Mouse (Mus musculus): Measurements from ENCODE around the gene Adamts12.

Adamts12 gene

DNA sequence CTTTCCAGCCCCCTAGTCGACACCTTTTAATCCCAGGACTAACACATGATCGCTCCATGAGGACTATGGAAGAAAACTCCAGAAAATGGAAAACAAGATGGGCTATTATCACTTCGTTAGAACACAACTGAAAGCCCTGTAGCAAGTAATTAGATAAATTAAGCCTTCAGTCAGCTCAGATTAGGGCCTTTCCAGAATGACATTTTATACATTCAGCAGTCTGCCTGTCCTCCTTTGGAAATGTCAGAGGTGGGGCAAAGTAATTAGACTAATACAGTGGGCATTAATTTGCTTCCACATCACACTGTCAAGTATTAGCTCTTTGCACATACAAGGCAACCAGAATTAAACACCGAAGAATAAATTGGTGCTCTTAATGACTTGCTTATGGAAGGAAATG, 233.4 kb downstream of the Adamts12 start:
- no peak for DNase-seq (ENCODE audit: low spot score)

DNA sequence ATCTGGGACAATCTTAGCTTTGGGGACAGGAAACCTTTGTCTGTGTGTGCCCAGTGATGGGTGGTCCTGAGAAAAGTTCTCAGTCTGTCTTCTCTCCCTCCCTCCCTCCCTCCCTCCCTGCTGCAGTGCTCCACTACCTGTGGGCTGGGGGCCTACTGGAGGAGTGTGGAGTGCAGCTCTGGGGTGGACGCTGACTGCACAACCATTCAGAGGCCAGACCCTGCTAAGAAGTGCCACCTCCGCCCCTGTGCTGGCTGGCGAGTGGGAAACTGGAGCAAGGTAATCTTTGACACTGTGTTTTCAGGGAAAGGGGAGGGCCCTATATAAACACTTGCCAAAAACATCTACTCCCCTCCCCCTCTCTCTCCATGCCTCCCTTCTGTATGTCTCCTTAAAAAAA, 252.5 kb downstream of the Adamts12 start:
- no peak for DNase-seq (ENCODE audit: low spot score)

- peak; percentile 40 for DNase-seq (ENCODE audit: low spot score)
Measured at GRCm38 (mm10) chr15:11320481-11320880, 255.9 kb downstream of the Adamts12 start.

- no peak for DNase-seq (ENCODE audit: low spot score)
Measured at GRCm38 (mm10) chr15:11339467-11340180, 275.0 kb downstream of the Adamts12 start.

GRCm38 (mm10) chr15:11355865-11356264, 291.3 kb downstream of the Adamts12 start:
- no peak for DNase-seq (ENCODE audit: low spot score)

- DNase-seq (ENCODE audit: low spot score): no peak
Measured at GRCm38 (mm10) chr15:11357501-11357900, 292.9 kb downstream of the Adamts12 start.

DNA sequence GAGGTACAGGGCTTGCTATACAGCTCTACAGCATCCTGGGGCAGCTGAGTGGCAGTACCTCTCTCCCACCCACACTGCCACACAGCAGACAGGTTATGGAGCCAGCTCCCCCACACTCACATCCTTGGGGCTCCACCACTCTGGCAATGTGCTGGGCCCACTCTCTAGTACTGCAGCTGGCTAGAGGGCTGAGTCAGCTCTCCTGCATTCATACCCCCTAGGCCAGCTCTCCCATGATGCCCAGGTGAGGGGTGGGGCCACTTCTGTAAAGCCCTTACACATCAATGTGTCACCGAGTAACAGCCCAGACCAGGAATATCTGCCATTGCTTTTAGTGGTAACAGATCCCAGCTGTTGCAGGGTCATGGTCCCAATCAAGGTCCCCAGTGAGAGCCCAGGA, 296.3 kb downstream of the Adamts12 start:
- DNase-seq (ENCODE audit: low spot score): no peak

DNA sequence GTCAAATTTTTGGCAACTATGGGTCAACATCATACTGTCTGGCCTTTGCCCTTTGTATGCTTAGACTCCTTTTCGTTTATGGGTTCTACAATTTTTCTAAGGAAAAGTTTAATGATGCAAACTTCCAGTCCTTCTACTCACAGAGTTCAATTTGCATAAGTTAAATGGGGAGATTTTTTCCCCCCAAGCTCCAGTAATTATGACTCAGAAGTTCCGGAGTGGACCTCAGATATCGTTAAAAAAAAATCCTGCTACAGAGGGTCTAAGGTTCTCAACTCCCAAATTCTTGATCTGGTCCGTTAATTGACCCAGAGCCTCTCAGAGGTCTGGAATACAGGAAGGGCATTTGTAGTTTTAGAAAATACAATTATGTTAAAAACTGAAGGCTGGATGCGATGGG, 297.2 kb downstream of the Adamts12 start:
- DNase-seq (ENCODE audit: low spot score): no peak

GRCm38 (mm10) chr15:11364112-11364511, 299.5 kb downstream of the Adamts12 start:
- no peak for DNase-seq (ENCODE audit: low spot score)

GRCm38 (mm10) chr15:11364795-11365194, 300.2 kb downstream of the Adamts12 start:
- DNase-seq (ENCODE audit: low spot score): peak; percentile 6

GRCm38 (mm10) chr15:11369572-11369971, 305.0 kb downstream of the Adamts12 start:
- no peak for DNase-seq (ENCODE audit: low spot score)

DNA sequence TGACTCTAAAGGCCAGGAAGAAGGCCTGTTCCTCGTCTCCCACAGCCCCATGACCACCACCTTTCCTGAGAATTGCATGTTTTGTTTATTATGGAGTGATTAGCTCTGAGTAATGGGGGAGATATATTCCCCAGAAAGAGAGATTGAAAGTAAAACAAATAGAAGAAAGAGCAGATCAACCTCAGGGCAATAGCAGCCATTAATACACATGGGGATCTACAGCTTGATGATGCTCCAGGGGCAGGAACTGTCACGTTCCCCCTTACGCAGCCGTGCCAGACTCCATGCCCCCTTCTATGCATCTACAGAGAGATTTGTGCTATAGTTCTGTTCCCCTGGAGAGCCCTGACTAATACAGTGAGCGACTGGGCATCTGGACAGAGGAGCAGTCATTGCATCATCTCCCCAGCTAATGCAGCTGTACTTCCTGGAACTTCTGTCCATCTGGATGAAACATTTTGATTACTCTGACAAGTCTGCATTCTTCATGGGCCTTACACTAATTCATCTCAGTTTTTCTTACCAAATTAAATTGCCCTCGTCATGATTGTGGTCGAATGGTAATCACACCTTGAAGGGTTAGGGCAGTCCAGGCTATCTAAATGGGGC, 306.0 kb downstream of the Adamts12 start:
- no peak for DNase-seq (ENCODE audit: low spot score)

GRCm38 (mm10) chr15:11379431-11380086, 315.0 kb downstream of the Adamts12 start:
- no peak for DNase-seq (ENCODE audit: low spot score)

DNA sequence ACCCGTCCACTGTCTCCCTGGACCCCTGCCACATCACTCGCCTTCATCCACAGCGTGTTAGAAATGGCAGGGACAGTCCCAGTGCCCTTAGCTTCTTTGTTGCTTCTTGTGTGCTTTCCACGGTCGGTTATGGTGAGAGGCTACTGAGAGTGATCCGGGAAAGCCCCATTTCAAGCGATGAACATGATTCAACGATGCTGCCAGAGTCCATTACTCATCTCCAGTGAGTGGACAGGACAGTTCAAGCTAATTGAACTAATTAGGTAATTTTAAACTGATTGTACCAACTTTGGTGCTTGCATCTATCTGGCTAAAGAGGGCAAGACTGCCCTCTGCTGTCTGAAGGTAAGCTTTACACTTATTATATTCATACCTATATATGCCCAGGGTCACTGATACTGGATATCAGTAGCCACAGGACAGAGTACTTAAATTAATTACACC, 315.5 kb downstream of the Adamts12 start:
- DNase-seq (ENCODE audit: low spot score): peak; percentile 11

- DNase-seq (ENCODE audit: low spot score): no peak
Measured at GRCm38 (mm10) chr15:11380616-11381015, 316.0 kb downstream of the Adamts12 start.

- DNase-seq (ENCODE audit: low spot score): no peak
Measured at GRCm38 (mm10) chr15:11382585-11382984, 318.0 kb downstream of the Adamts12 start.

- DNase-seq (ENCODE audit: low spot score): no peak
Measured at GRCm38 (mm10) chr15:11383796-11384195, 319.2 kb downstream of the Adamts12 start.

GRCm38 (mm10) chr15:11392903-11393302, 328.3 kb downstream of the Adamts12 start:
- no peak for DNase-seq (ENCODE audit: low spot score)

GRCm38 (mm10) chr15:11396421-11396820, 331.8 kb downstream of the Adamts12 start:
- no peak for DNase-seq (ENCODE audit: low spot score)

Measured in ovary, postnatal 14 days (tissue).